Comparison of ENCODE assay signal across 32 mouse cellular contexts in genomic region chr4:31860389-31860788, GRCm38 (mm10).
"Had no signal": no experiment of that assay in that cellular context is flagged by ENCODE, and none has a peak within 500 bp of the region (broad histone marks: within the 10 kb centered on the region; RNA-seq: fewer than 3 reads in every experiment).

No protein-coding gene starts in this region.

- H3K27ac ChIP-seq: limb, embryonic 10.5 days; limb, embryonic 12.5 days; limb, embryonic 13.5 days; limb, embryonic 15.5 days; liver, embryonic 12.5 days; liver, embryonic 13.5 days; liver, embryonic 14.5 days; liver, embryonic 15.5 days; lung, embryonic 15.5 days; macrophage; midbrain, embryonic 10.5 days; midbrain, embryonic 12.5 days; midbrain, embryonic 13.5 days; midbrain, embryonic 15.5 days; neural tube, embryonic 12.5 days had no signal

- H3K4me2 ChIP-seq: limb, embryonic 12.5 days; limb, embryonic 13.5 days; limb, embryonic 15.5 days; liver, embryonic 11.5 days; liver, embryonic 12.5 days; liver, embryonic 13.5 days; liver, embryonic 15.5 days; lung, embryonic 14.5 days; lung, embryonic 15.5 days; midbrain, embryonic 11.5 days; midbrain, embryonic 12.5 days; midbrain, embryonic 13.5 days; midbrain, embryonic 15.5 days; neural tube, embryonic 12.5 days had no signal

- H3K9ac ChIP-seq: limb, embryonic 12.5 days; limb, embryonic 13.5 days; limb, embryonic 15.5 days; liver, embryonic 12.5 days; liver, embryonic 13.5 days; liver, embryonic 14.5 days; liver, embryonic 15.5 days; liver, postnatal 0 days; lung, embryonic 14.5 days; lung, embryonic 15.5 days; midbrain, embryonic 12.5 days; midbrain, embryonic 13.5 days; midbrain, embryonic 15.5 days; neural tube, embryonic 12.5 days had no signal

- ATAC-seq: liver, embryonic 12.5 days; liver, postnatal 0 days; lung, postnatal 0 days; midbrain, embryonic 13.5 days; midbrain, embryonic 15.5 days; midbrain, embryonic 16.5 days had no signal

- H3K36me3 ChIP-seq: limb, embryonic 10.5 days; limb, embryonic 12.5 days; limb, embryonic 13.5 days; limb, embryonic 15.5 days; liver, embryonic 12.5 days; liver, embryonic 13.5 days; liver, embryonic 15.5 days; lung, embryonic 15.5 days; midbrain, embryonic 10.5 days; midbrain, embryonic 12.5 days; midbrain, embryonic 13.5 days; midbrain, embryonic 15.5 days; neural tube, embryonic 12.5 days had no signal

- H3K4me1 ChIP-seq: limb, embryonic 10.5 days; limb, embryonic 12.5 days; limb, embryonic 13.5 days; limb, embryonic 15.5 days; liver, embryonic 12.5 days; liver, embryonic 13.5 days; liver, embryonic 15.5 days; lung, embryonic 15.5 days; megakaryocyte, embryonic 14.5 days; midbrain, embryonic 10.5 days; midbrain, embryonic 12.5 days; midbrain, embryonic 13.5 days; midbrain, embryonic 15.5 days; neural tube, embryonic 12.5 days had no signal

- DNase-seq: left cerebral cortex, postnatal 4 days; liver; liver, embryonic 13.5 days; liver, postnatal 0 days; lung, adult 18-20 months; lung, adult 2 months; lung, embryonic 14.5 days; lung, postnatal 10 days; lung, postnatal 14 days; lung, postnatal 36 days; lung, postnatal 4 days; midbrain, embryonic 14.5 days had no signal

- H3K9me3 ChIP-seq: limb, embryonic 10.5 days; limb, embryonic 13.5 days; limb, embryonic 15.5 days; liver, embryonic 13.5 days; liver, embryonic 15.5 days; lung, embryonic 15.5 days; megakaryocyte, embryonic 14.5 days; midbrain, embryonic 10.5 days; midbrain, embryonic 12.5 days; midbrain, embryonic 13.5 days; midbrain, embryonic 15.5 days; neural tube, embryonic 12.5 days had no signal

- H3K4me3 ChIP-seq: limb, embryonic 10.5 days; limb, embryonic 12.5 days; limb, embryonic 13.5 days; limb, embryonic 15.5 days; liver, embryonic 12.5 days; liver, embryonic 13.5 days; liver, embryonic 15.5 days; lung, embryonic 15.5 days; megakaryocyte, embryonic 14.5 days; midbrain, embryonic 10.5 days; midbrain, embryonic 12.5 days; midbrain, embryonic 13.5 days; midbrain, embryonic 15.5 days; myocyte; neural tube, embryonic 12.5 days had no signal

- H3K27me3 ChIP-seq: limb, embryonic 12.5 days; limb, embryonic 13.5 days; limb, embryonic 15.5 days; liver, embryonic 12.5 days; liver, embryonic 13.5 days; liver, embryonic 15.5 days; lung, embryonic 15.5 days; megakaryocyte, embryonic 14.5 days; midbrain, embryonic 12.5 days; midbrain, embryonic 13.5 days; midbrain, embryonic 15.5 days; neural tube, embryonic 12.5 days had no signal
